In genomic region chr6:99600168-99600793, GRCm38 (mm10) we compare ENCODE assay signal across 8 mouse cellular contexts.
DNase-seq lines count a peak whose midpoint lies in the region; ATAC-seq and TF ChIP-seq lines count a peak whose summit lies in the region.

No protein-coding gene starts in this region.

- peak; percentile 79 for DNase-seq in 3T3-L1 (ENCODE audit: low read depth, low spot score)
- DNase-seq in CD4-positive helper T cell, adult 2 months (ENCODE audit: low read depth, low spot score): peak; percentile 45
- DNase-seq in induced T-regulatory cell, adult 2 months (ENCODE audit: low read depth): peak; percentile 67
- peak; percentile 24 for DNase-seq in lung, adult 2 months
- peak; percentile 81 for DNase-seq in retina, postnatal 1 day
- no peak for DNase-seq in frontal cortex, postnatal 36 days (ENCODE audit: low spot score in 2 of 2)

- H3K4me3 ChIP-seq in forebrain, embryonic 13.5 days: no peak overlapping the region
- H3K4me3 ChIP-seq in lung, adult 2 months (replicated peaks; ENCODE audit: extremely low read depth, low read depth, low read length): no peak overlapping the region

- H3K4me2 ChIP-seq in forebrain, embryonic 13.5 days: peak overlapping the region; percentile 37; the same call in 1 of the 2 replicates

- no peaks in the 10 kb centered on the region for H3K9me3 ChIP-seq in forebrain, embryonic 13.5 days (replicated peaks)

- peaks cover 22% of the 10 kb centered on the region for H3K4me1 ChIP-seq in forebrain, embryonic 13.5 days
- peaks cover 5% of the 10 kb centered on the region for H3K4me1 ChIP-seq in lung, adult 2 months (ENCODE audit: control insufficient read depth, insufficient read depth, low read length)

- no peak overlapping the region for H3K27ac ChIP-seq in forebrain, embryonic 13.5 days

- no peaks in the 10 kb centered on the region for H3K36me3 ChIP-seq in forebrain, embryonic 13.5 days (ENCODE audit: poor library complexity, severe bottlenecking)

- WGBS in forebrain, embryonic 13.5 days: 29% methylated on average over 10 of the region's 10 CpGs
- 19% methylated on average over 10 of the region's 10 CpGs for WGBS in lung, adult 2 months

- no peak for TF ChIP-seq POLR2A in lung, adult 2 months (IDR thresholded peaks at IDR 0.05; ENCODE audit: borderline replicate concordance, extremely low read depth, low read depth, low read length)

- peak; percentile 60 for ATAC-seq in cerebellum, adult (ENCODE audit: insufficient number of reproducible peaks, low FRiP score, low TSS enrichment)
- ATAC-seq in forebrain, embryonic 13.5 days: peak; percentile 86

- peak; percentile 40; the same call in 1 of the 2 replicates for TF ChIP-seq CTCF in lung, adult 2 months (IDR thresholded peaks at IDR 0.05; ENCODE audit: insufficient read depth, low read length)

- no peak overlapping the region; the same call in 1 of the 2 replicates for H3K9ac ChIP-seq in forebrain, embryonic 13.5 days

- H3K27me3 ChIP-seq in forebrain, embryonic 13.5 days: no peaks in the 10 kb centered on the region

Comparison
In these comparisons a context has a peak if more than half of its experiments do, and no peak if none do; other contexts are left out.
1. DNase-seq: peak in 3T3-L1 (single experiment), CD4-positive helper T cell, adult 2 months (single experiment), induced T-regulatory cell, adult 2 months (single experiment), lung, adult 2 months (single experiment) and retina, postnatal 1 day (single experiment); none in frontal cortex, postnatal 36 days (0 of 2).